Mouse (Mus musculus) kidney, postnatal 0 days (tissue): ENCODE measurements at regions not wholly inside any gene's neighbourhood (a gene's known extent, or its start where the extent isn't known, plus 50 kb on each side); places are given as distances from the start of the nearest gene placed in this dataset.
A peak's percentile ranks its signal among the peaks of the same experiment; 100 is the strongest.

Experiments used
- ATAC-seq: fragments of 200-750 bp; cut with Nextera tagmentation; replicated peaks from 2 replicates; pipeline ENCODE4 v1.8.0; 2017; ENCODE audit warnings: low read depth, moderate number of reproducible peaks, moderate TSS enrichment, moderate library complexity; ENCODE audit not compliant: low FRiP score
- DNase-seq: peaks from one replicate; pipeline ENCODE4 v3.0.0-alpha.2; 2016; ENCODE audit warnings: low spot score
- H3K27ac ChIP-seq: fragments of 300-500 bp; sonication (generic); 2 replicates; pipeline ENCODE4 v1.5.1; 2014; ENCODE audit warnings: mild to moderate bottlenecking
- H3K27me3 ChIP-seq: fragments of 300-500 bp; sonication (generic); 2 replicates; pipeline ENCODE4 v1.6.1; 2014; ENCODE audit warnings: low read length, mixed read lengths; ENCODE audit not compliant: insufficient read depth
- H3K36me3 ChIP-seq: fragments of 300-500 bp; sonication (generic); 2 replicates; pipeline ENCODE4 v1.6.1; 2014; ENCODE audit warnings: low read length, mixed read lengths; ENCODE audit not compliant: insufficient read depth
- H3K4me1 ChIP-seq: fragments of 300-500 bp; sonication (generic); replicated peaks from 2 replicates; pipeline ENCODE4 v1.6.1; 2014; ENCODE audit warnings: antibody characterized with exemption, low read length, mixed read lengths; ENCODE audit not compliant: insufficient read depth
- H3K4me2 ChIP-seq: fragments of 300-500 bp; sonication (generic); 2 replicates; pipeline ENCODE4 v1.6.1; 2014; ENCODE audit warnings: mild to moderate bottlenecking, low read length, moderate library complexity, mixed read lengths
- H3K4me3 ChIP-seq: fragments of 300-500 bp; sonication (generic); replicated peaks from 2 replicates; pipeline ENCODE4 v1.5.1; 2014; ENCODE audit warnings: low read depth, low read length
- H3K9ac ChIP-seq: fragments of 300-500 bp; sonication (generic); 2 replicates; pipeline ENCODE4 v1.6.1; 2014; ENCODE audit warnings: low read depth, low read length
- H3K9me3 ChIP-seq: fragments of 300-500 bp; sonication (generic); replicated peaks from 2 replicates; pipeline ENCODE4 v1.6.1; 2016; ENCODE audit warnings: low read length, inconsistent platforms, mixed read lengths
- CTCF ChIP-seq: IDR thresholded peaks from 2 replicates; pipeline ENCODE4 v1.5.1; 2016; ENCODE audit warnings: antibody characterized with exemption, low read depth, mild to moderate bottlenecking, moderate library complexity
- WGBS: fragments of 180-500 bp; shearing (Covaris S2); extraction: QIAGEN DNeasy Blood & Tissue Kit; methylation state at CpG from one replicate; pipeline ENCODE4 v1.1.7; 2014; 5-methylcytosine and 5-hydroxymethylcytosine counted together

DNA sequence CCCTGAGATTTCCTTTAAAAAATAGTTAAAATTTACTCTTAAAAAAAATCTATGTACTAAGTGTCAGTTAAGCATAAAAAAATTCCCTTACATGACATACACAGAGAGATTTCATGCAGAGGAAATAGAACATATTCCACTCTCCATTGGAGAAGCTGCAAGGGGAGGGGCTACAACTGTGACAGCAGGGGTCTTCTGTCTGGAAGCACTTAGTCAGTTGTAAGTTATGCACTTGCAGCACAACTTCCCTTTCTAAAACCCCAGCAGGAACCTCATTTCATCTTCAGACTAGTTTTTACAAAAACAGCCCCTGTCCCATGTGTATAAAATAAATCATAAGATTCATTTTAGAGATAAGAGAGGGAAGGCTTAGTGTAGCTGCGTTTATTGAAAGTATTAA, 109.0 kb upstream of the Rpl10l start:
- Histone ChIP-seq H3K4me2 (no peak overlapping the region), H3K4me3 (no peak overlapping the region), H3K9me3 (no peaks in the 10 kb centered on the region), H3K9ac (no peak overlapping the region), H3K36me3 (no peaks in the 10 kb centered on the region), H3K4me1 (no peaks in the 10 kb centered on the region), H3K27me3 (no peaks in the 10 kb centered on the region), H3K27ac (no peak overlapping the region)
- no peak for TF ChIP-seq CTCF
- WGBS: 54% methylated on average over 1 of the region's 1 CpGs
- ATAC-seq (no peak), DNase-seq (peak; percentile 37)

DNA sequence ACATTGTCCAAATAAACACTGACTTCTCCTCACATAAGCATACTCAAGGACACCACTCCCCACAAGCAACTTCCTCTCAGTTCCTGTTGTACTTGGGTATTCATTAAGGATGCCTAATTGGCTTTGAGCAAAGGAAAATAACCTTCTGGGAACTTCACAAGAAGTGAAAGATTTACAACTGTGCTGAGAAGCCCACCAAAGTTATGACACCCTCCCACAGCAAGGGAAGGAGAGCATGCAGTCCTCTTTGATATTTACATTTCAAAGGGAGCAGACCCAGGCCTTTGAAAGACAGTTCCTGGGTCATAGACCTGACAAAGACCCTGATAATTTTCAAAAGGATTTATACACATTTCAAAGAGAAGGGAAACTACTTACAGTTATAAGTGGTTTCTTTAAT, 102.4 kb upstream of the Rpl10l start:
- DNase-seq: peak; percentile 57
- H3K27me3 ChIP-seq: no peaks in the 10 kb centered on the region
- ATAC-seq: no peak; the same call in 1 of the 2 replicates
- TF ChIP-seq CTCF: no peak
- H3K4me1 ChIP-seq: no peaks in the 10 kb centered on the region
- H3K9ac ChIP-seq: no peak overlapping the region
- H3K36me3 ChIP-seq: no peaks in the 10 kb centered on the region
- H3K9me3 ChIP-seq: no peaks in the 10 kb centered on the region
- no peak overlapping the region for H3K4me3 ChIP-seq
- no peak overlapping the region for H3K27ac ChIP-seq
- H3K4me2 ChIP-seq: no peak overlapping the region

DNA sequence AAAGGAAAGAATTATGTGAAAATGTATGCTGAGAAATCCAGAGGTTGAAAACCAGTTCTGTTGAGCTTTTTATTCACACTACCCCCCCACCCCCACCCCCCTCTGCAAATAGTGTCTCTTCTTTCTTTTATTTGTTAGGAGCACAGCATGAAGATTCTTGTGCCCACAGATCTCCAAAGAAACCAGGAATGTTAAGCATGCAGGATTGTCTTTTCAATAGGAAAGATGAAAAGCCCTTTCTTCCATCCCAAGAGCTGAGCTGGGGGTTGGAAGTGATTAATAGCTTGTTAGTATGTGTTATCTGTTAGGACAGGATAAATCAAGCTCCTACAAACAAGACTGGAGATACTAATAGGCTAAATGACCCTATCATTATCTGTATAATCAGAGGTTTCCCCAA, 55.0 kb upstream of the Rpl10l start:
- Histone ChIP-seq H3K36me3 (no peaks in the 10 kb centered on the region), H3K9ac (no peak overlapping the region), H3K27ac (no peak overlapping the region), H3K27me3 (no peaks in the 10 kb centered on the region), H3K4me3 (no peak overlapping the region), H3K9me3 (no peaks in the 10 kb centered on the region), H3K4me2 (no peak overlapping the region), H3K4me1 (no peaks in the 10 kb centered on the region)
- no peak for TF ChIP-seq CTCF
- DNase-seq (no peak), ATAC-seq (no peak)
